Mouse (Mus musculus): ENCODE results near the gene Fbxw10.

- TF ChIP-seq CTCF (IDR thresholded peaks at IDR 0.05; ENCODE audit: extremely low read depth, insufficient read length, insufficient replicate concordance, low read depth, low read length), result no peak
- no peak for TF ChIP-seq POLR2A (IDR thresholded peaks at IDR 0.05; ENCODE audit: low read depth, low read length)
Measured at GRCm38 (mm10) chr11:62814625-62815024, 32.2 kb upstream of the Fbxw10 start.
